Mouse (Mus musculus) hindbrain, embryonic 14.5 days (tissue): ENCODE results near the gene Stap1. TPM values are rescaled to one million over a fixed set of nuclear protein-coding genes. Genes with fewer than 3 reads are reported as not detected.

Experiments
- ATAC-seq: fragments of 200-750 bp; cut with Nextera tagmentation; 2 replicates; pipeline ENCODE4 v1.8.0; 2017; ENCODE audit warnings: moderate number of reproducible peaks, mild to moderate bottlenecking, moderate TSS enrichment, moderate library complexity; ENCODE audit not compliant: low FRiP score
- DNase-seq: peaks from one replicate; pipeline ENCODE4 v3.0.0-alpha.2; 2015; ENCODE audit warnings: low spot score
- H3K27ac ChIP-seq: fragments of 300-500 bp; sonication (generic); 2 replicates; pipeline ENCODE4 v1.5.1; 2014; ENCODE audit warnings: mild to moderate bottlenecking, moderate library complexity
- H3K27me3 ChIP-seq: fragments of 300-500 bp; sonication (generic); 2 replicates; pipeline ENCODE4 v1.6.1; 2014; ENCODE audit warnings: mild to moderate bottlenecking, low read length, mixed read lengths; ENCODE audit not compliant: control insufficient read depth, insufficient read depth
- H3K36me3 ChIP-seq: fragments of 300-500 bp; sonication (generic); replicated peaks from 2 replicates; pipeline ENCODE4 v1.6.1; 2014; ENCODE audit not compliant: control insufficient read depth, insufficient read depth
- H3K4me1 ChIP-seq: fragments of 300-500 bp; sonication (generic); replicated peaks from 2 replicates; pipeline ENCODE4 v1.6.1; 2014; ENCODE audit warnings: antibody characterized with exemption, low read length, mixed read lengths; ENCODE audit not compliant: control insufficient read depth, insufficient read depth
- H3K4me2 ChIP-seq: fragments of 300-500 bp; sonication (generic); replicated peaks from 2 replicates; pipeline ENCODE4 v1.6.1; 2014; ENCODE audit warnings: mild to moderate bottlenecking, moderate library complexity
- H3K4me3 ChIP-seq: fragments of 300-500 bp; sonication (generic); replicated peaks from 2 replicates; pipeline ENCODE4 v1.5.1; 2014; ENCODE audit warnings: mild to moderate bottlenecking, low read length
- H3K9ac ChIP-seq: fragments of 300-500 bp; sonication (generic); 2 replicates; pipeline ENCODE4 v1.6.1; 2014
- H3K9me3 ChIP-seq: fragments of 300-500 bp; sonication (generic); 2 replicates; pipeline ENCODE4 v1.6.1; 2016; ENCODE audit warnings: low read length; ENCODE audit not compliant: control insufficient read depth
- WGBS: fragments of 180-500 bp; shearing (Covaris S2); extraction: QIAGEN DNeasy Blood & Tissue Kit; methylation state at CpG from one replicate; pipeline ENCODE4 v1.1.7; 2014; 5-methylcytosine and 5-hydroxymethylcytosine counted together
- polyA plus RNA-seq: library from polyadenylated mRNA; unstranded; fragments of >200 nt; fragmentation: Nextera tagmentation; extraction: Ambion mirVana; gene quantifications from 2 replicates; pipeline ENCODE4 v1.2.1, GENCODE M21; 2014

Gene Stap1
- polyA plus RNA-seq, 1 experiment from 2014 or later = 0.50 TPM

DNA sequence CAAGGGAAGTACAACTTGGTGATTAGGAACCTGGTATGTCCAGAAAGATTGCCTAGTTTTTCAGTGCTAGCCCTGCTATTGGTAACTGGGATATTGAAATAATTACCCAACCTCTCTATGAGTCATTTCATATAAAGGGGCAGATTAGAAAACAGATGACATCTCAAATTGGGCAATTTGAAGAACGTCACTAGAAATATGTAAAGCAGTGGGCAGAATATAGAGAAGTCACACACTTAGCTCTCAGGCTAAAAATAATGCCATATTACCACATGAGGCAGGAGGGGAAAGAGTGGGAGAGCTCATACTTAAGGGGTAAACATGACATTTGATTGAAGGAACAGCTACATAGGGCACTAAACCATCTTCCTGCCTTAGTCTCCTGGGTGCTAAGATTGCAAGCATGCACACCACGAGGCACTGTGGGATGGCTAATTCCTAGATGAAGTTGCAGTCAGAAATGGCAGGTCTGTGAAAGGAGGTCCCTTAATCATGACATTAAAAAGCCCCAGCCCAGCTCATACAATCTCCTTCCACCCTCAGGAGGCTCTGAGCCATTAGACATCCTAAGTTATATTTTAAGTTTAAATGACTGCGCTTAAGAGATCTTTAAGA is 7.3 kb downstream of the Stap1 start:
- no peaks in the 10 kb centered on the region for H3K36me3 ChIP-seq
- H3K9me3 ChIP-seq = no peaks in the 10 kb centered on the region
- no peak for DNase-seq
- no peaks in the 10 kb centered on the region for H3K27me3 ChIP-seq
- ATAC-seq = no peak
- H3K9ac ChIP-seq = no peak overlapping the region
- no peak overlapping the region for H3K4me2 ChIP-seq
- WGBS = 86% methylated on average over 3 of the region's 3 CpGs
- no peak overlapping the region for H3K27ac ChIP-seq
- no peaks in the 10 kb centered on the region for H3K4me1 ChIP-seq
- H3K4me3 ChIP-seq = no peak overlapping the region

DNA sequence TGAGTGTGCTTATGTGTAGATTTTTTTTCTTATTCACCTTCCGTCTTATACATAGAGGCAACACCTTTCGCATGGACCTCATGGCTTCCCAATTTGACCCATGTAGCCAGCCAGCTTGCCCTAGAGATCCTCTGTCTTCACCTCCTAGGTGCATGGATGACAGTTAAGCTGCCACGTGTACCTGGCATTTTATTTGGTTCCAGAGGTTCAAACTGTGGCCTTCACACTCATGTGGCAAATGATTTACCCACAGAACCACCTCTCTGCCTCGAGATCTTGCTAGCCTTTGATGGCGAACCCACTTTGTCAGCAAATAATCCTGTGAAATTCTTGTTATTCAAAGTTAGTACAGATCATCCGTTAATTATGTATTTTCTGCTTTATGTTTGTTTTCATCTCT is 12.4 kb downstream of the Stap1 start:
- WGBS = 89% methylated on average over 6 of the region's 6 CpGs
- no peak overlapping the region for H3K4me2 ChIP-seq
- DNase-seq (no peak), ATAC-seq (no peak)
- no peak overlapping the region for H3K9ac ChIP-seq
- no peaks in the 10 kb centered on the region for H3K4me1 ChIP-seq
- no peak overlapping the region for H3K4me3 ChIP-seq
- H3K36me3 ChIP-seq = no peaks in the 10 kb centered on the region
- H3K9me3 ChIP-seq = no peaks in the 10 kb centered on the region
- no peak overlapping the region for H3K27ac ChIP-seq
- no peaks in the 10 kb centered on the region for H3K27me3 ChIP-seq

DNA sequence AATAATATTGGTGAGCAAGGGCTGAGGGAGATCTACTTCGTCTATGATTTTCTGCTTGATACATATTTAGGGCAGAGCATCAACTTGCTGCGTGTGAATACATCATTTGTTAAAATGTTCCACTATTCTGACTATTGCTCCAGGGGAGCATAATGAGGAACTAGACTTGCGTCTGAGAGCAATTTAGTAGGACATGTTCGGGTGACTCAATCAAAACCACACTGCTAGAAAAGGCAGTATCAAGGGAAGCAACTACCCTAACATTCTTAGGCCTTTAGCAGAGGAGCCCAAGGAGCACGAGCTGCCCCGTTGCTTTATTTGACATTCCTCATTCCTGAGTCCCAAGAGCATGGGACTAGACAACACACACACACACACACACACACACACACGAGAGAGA is 13.4 kb downstream of the Stap1 start:
- Histone ChIP-seq H3K36me3 (no peaks in the 10 kb centered on the region), H3K27ac (no peak overlapping the region), H3K9ac (no peak overlapping the region), H3K4me2 (no peak overlapping the region), H3K27me3 (no peaks in the 10 kb centered on the region), H3K4me3 (no peak overlapping the region), H3K9me3 (no peaks in the 10 kb centered on the region), H3K4me1 (no peaks in the 10 kb centered on the region)
- WGBS = 76% methylated on average over 7 of the region's 7 CpGs
- ATAC-seq = no peak
- no peak for DNase-seq

DNA sequence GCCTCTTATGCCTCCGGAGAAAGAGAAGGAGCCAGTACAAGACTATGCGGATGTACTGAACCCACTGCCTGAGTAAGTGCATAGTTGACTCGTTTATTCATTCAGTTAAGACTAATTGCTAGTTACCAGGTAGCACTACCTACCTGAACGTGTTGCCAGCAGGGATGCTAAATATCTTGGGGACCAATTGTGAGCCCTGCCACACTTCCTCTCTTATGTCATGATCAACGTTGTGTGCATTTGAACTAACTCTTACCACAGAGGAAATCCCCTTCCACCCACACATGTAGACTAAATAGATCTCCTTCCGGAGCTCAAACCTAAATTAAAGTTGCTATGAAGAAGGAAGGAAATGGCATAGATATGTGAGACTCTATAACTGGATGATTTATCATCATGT is 15.2 kb downstream of the Stap1 start:
- H3K27ac ChIP-seq = no peak overlapping the region
- no peak overlapping the region for H3K4me2 ChIP-seq
- no peak overlapping the region for H3K4me3 ChIP-seq
- 86% methylated on average over 6 of the region's 6 CpGs for WGBS
- DNase-seq = no peak
- no peaks in the 10 kb centered on the region for H3K27me3 ChIP-seq
- no peaks in the 10 kb centered on the region for H3K9me3 ChIP-seq
- no peak for ATAC-seq
- no peaks in the 10 kb centered on the region for H3K4me1 ChIP-seq
- H3K9ac ChIP-seq = no peak overlapping the region
- no peaks in the 10 kb centered on the region for H3K36me3 ChIP-seq

DNA sequence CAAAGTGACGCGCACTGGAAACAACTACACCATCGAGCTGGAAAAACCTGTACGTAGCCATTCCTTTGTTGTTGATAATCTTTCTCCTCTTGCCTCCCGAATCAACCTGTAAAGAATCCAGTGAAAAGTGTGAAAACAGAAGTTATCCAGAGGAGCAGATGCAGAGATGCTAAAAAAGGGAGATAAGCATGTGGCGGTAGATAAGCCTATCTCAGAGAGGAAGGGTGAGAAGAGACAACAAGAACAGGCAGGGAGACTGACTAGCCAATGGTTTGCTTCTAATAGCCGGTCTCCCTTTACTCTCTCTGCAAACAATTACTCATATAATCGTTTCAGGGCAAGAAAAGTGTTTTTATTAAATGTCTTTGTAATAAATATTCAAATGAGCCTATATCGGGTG is 23.2 kb downstream of the Stap1 start:
- no peak overlapping the region for H3K9ac ChIP-seq
- no peaks in the 10 kb centered on the region for H3K4me1 ChIP-seq
- H3K9me3 ChIP-seq = no peaks in the 10 kb centered on the region
- H3K36me3 ChIP-seq = no peaks in the 10 kb centered on the region
- WGBS = 88% methylated on average over 9 of the region's 9 CpGs
- ATAC-seq (no peak), DNase-seq (no peak)
- H3K27me3 ChIP-seq = no peaks in the 10 kb centered on the region
- H3K4me2 ChIP-seq = no peak overlapping the region
- H3K4me3 ChIP-seq = no peak overlapping the region
- no peak overlapping the region for H3K27ac ChIP-seq

DNA sequence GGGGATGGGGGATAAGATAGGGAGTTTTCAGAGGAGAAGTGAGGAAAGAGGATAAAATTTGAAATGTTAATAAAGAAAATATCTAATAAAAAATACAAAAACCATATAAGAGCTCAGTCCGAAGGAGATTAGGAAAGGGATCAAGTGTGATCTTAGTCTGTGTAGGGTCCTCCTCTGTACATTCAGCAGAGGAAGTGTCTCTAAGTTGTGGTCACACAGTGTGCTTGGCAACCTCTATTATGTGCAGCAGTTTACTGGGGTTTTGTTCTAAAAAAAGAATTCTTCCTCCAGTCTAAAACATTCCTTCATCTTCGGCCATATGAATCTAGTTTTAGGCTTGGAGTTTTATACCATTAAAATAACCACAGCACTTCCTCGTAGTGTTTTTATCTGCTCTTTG is 27.4 kb downstream of the Stap1 start:
- Histone ChIP-seq H3K9me3 (no peaks in the 10 kb centered on the region), H3K27ac (no peak overlapping the region), H3K27me3 (no peaks in the 10 kb centered on the region), H3K9ac (no peak overlapping the region), H3K4me3 (no peak overlapping the region), H3K4me1 (no peaks in the 10 kb centered on the region), H3K36me3 (no peaks in the 10 kb centered on the region), H3K4me2 (no peak overlapping the region)
- DNase-seq (no peak), ATAC-seq (no peak)
- 89% methylated on average over 3 of the region's 3 CpGs for WGBS

DNA sequence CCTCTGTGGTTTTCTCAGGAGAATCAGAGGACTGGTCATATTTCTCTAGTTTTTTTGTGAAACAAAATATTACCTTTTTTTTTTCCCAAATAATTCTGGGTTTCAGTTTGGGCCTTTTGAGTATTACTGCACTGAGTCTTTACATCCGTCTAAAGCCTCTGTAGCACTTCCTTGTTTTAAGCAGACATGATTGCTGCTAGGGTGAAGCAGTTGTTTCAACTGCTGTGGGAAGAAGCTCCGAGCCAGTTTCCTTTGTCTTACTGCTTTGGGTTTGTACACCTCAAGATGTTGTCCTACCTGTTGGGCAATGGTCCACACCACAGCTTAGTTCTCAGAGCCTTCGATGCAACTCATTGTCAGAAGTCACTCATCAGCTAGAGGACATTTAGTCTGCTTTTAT is 29.1 kb downstream of the Stap1 start:
- Histone ChIP-seq H3K9ac (no peak overlapping the region), H3K36me3 (peaks cover 4% of the 10 kb centered on the region; the same call in 1 of the 2 replicates), H3K27ac (no peak overlapping the region), H3K4me1 (no peaks in the 10 kb centered on the region), H3K4me3 (no peak overlapping the region), H3K27me3 (no peaks in the 10 kb centered on the region), H3K4me2 (no peak overlapping the region), H3K9me3 (no peaks in the 10 kb centered on the region)
- no peak for ATAC-seq
- WGBS = 89% methylated on average over 3 of the region's 3 CpGs
- no peak for DNase-seq

DNA sequence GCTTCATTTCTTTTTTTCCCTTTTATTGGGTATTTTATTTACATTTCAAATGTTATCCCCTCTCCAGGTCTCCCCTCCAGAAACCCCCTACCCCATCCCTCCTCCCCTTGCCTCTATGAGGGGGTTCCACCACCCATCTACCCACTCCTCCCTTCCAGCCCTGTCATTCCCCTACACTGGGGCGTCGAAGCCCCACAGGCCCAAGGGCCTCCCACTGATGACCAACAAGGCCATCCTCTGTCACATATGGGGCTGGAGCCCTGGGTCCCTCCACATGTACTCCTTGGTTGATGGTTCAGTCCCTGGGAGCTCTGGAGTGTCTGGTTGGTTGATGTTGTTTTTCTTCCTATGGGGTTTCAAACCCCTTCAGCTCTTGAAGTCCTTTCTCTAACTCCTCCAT is 30.6 kb downstream of the Stap1 start:
- Histone ChIP-seq H3K27me3 (no peaks in the 10 kb centered on the region), H3K9ac (no peak overlapping the region), H3K4me3 (no peak overlapping the region), H3K4me2 (no peak overlapping the region), H3K27ac (no peak overlapping the region), H3K4me1 (no peaks in the 10 kb centered on the region), H3K36me3 (peaks cover 9% of the 10 kb centered on the region), H3K9me3 (no peaks in the 10 kb centered on the region)
- 97% methylated on average over 2 of the region's 2 CpGs for WGBS
- DNase-seq = no peak
- no peak for ATAC-seq

DNA sequence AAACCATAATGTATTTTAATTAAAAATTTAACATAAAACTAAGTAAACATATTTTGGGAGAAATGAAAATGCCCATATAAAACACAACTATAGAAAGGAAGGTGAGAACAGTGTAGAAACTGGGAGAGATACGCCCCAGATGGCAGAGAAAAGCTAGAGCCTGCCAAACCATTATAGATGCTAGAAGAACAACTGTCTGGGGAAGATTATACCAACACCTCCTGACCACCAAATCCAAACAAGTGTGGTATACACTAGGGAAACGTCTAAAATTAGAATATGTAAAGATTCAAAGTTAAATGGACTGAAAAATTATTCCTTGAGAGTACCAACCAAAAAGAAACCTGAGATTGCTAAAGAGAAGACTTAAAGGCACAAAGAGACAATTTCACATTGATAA is 35.1 kb downstream of the Stap1 start:
- no peak overlapping the region for H3K27ac ChIP-seq
- no peak overlapping the region for H3K9ac ChIP-seq
- no peak overlapping the region for H3K4me3 ChIP-seq
- H3K4me2 ChIP-seq = no peak overlapping the region
- no peak for DNase-seq
- 80% methylated on average over 2 of the region's 2 CpGs for WGBS
- H3K9me3 ChIP-seq = no peaks in the 10 kb centered on the region
- peaks cover 25% of the 10 kb centered on the region for H3K36me3 ChIP-seq
- H3K4me1 ChIP-seq = no peaks in the 10 kb centered on the region
- ATAC-seq = no peak
- H3K27me3 ChIP-seq = no peaks in the 10 kb centered on the region

DNA sequence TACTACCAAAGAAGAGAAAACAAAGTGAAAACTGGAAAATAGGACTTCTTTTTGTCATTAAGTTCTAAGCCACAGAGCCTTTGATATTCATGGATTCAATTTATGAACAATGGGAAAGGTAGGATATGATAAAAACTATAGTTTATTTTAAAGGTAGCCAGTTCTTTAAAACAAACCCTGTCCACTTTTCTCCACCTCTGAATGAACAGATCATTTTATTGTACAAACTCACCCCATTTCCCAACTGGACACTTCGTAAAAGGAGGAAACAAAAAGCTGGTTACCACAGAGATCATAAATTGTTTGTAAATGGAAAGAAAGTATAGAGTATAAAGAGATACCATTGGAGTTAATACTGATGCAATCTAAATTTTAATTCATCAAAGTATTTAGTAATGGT is 39.5 kb downstream of the Stap1 start:
- WGBS = 98% methylated on average over 1 of the region's 1 CpGs
- H3K27ac ChIP-seq = no peak overlapping the region
- H3K9me3 ChIP-seq = no peaks in the 10 kb centered on the region
- no peak overlapping the region for H3K9ac ChIP-seq
- H3K36me3 ChIP-seq = peaks cover 51% of the 10 kb centered on the region
- DNase-seq (no peak), ATAC-seq (no peak)
- H3K4me2 ChIP-seq = no peak overlapping the region
- no peaks in the 10 kb centered on the region for H3K4me1 ChIP-seq
- H3K27me3 ChIP-seq = no peaks in the 10 kb centered on the region
- H3K4me3 ChIP-seq = no peak overlapping the region
